Mouse (Mus musculus): ENCODE measurements around the gene Gm5065. TPM values are rescaled to one million over a fixed set of nuclear protein-coding genes. Genes with fewer than 3 reads are reported as not detected.

Gene Gm5065
- not detected for total RNA-seq (2021)

DNA sequence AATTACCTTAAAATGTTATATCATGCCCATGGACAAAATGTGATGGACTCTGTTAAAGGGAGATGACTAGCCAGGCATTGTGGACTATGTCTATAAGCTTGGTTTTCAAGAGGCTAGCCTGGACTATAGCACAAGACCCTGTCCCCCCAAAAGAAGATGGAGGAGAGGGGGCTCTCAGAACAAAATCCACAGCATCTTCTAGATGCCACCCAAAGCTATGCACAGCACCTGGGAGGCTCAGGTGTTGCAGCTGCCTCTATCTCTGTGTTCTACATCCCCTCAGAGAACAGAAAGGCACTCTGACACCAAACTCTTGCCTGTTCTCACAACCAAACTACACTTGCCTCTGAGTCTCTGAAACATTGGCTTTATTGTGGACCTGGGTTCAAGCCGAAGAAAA, at the start of gene Gm5065:
TSS of gene Gm5065 (plus strand) at position 301 of the 400 bp plus-strand sequence.
- DNase-seq = no peak

- DNase-seq = no peak
These were observed 22.8 kb upstream of the Gm5065 start for GRCm38 (mm10) chr7:5327511-5327910.

GRCm38 (mm10) chr7:5350935-5351334, 598 bp downstream of the Gm5065 start, which contains the start of gene Nlrp2:
Gene Nlrp2 (minus strand): TSS chr7:5351035.
- no peak for DNase-seq

DNA sequence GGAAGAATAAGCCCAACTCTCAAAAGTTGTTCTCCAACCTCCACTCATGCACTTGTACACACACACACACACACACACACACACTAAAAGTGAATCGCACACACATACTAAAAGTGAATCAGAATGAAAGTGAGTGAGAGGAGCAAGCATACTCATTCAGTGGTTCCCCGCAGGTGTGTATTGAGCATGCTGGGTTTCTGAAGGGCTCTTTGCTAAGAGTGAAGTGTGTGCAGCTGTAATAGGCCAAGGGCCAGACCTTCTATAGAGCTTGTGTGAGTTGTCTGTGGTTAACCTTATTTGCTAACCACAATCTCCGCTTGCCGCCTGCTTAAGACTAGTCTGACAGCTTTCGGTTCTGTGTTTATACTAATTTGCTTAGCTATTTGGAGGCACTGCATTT, 13.3 kb downstream of the Gm5065 start:
- no peak for DNase-seq

DNA sequence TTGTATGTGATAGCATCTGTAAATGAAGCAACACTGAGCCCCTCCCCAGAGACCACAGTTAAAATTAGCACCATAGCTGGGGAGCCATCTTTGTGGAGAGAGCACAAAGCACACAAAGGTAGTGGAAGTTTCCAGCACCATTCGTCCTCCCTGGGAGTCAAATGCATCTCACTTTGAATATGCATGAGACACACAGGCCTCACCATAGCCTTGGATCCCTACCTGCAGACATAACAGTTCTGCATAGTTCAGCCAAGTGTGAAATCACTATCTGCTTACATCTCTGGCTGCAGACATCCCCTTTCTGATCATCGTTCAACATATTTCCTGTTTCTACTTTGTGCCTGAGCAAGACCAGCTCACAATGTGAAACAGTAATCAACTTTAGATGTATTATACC, 16.4 kb downstream of the Gm5065 start:
- no peak for DNase-seq

GRCm38 (mm10) chr7:5406201-5406600, 55.9 kb downstream of the Gm5065 start:
- no peak for DNase-seq

Other genes starting within 250 kb of the Gm5065 start
- gene Rfpl4, start 233.6 kb upstream of the Gm5065 start, total RNA-seq (2021) = not detected
- gene Rasl2-9, start 224.6 kb upstream of the Gm5065 start, total RNA-seq (2021) = 1 to 10 TPM; 2.6 to 4.5 TPM
- gene Vmn1r55, start 200.9 kb upstream of the Gm5065 start, total RNA-seq (2021) = not detected
- not detected for gene Vmn1r56, start 153.8 kb upstream of the Gm5065 start, total RNA-seq (2021)
- gene Vmn1r57, start 132.0 kb upstream of the Gm5065 start, total RNA-seq (2021) = not detected
- gene Nlrp2, start 498 bp downstream of the Gm5065 start, total RNA-seq (2021) = not detected
- not detected for gene Vmn1r58, start 62.9 kb downstream of the Gm5065 start, total RNA-seq (2021)
- not detected for gene Vmn1r59, start 106.2 kb downstream of the Gm5065 start, total RNA-seq (2021)
- not detected for gene Vmn2r28, start 143.4 kb downstream of the Gm5065 start, total RNA-seq (2021)
- gene Vmn1r60, start 196.8 kb downstream of the Gm5065 start, total RNA-seq (2021) = not detected

All from heart, postnatal 4 days (tissue).